Mouse (Mus musculus): ENCODE data around the gene Gm13693. TPM values are rescaled to one million over a fixed set of nuclear protein-coding genes. Genes with fewer than 3 reads are reported as not detected.
"Not testable (repeated sequence)": the region's sequence is repeated elsewhere in the genome, so short reads cannot be mapped to it uniquely, and the experiment has no call there.

Gm13693 gene
- polyA plus RNA-seq, 1 experiment from 2014 or later = not detected

- H3K27me3 ChIP-seq (ENCODE audit: control insufficient read depth, insufficient read depth, low read length); H3K4me1 ChIP-seq (ENCODE audit: control insufficient read depth, insufficient read depth, low read length); H3K9ac ChIP-seq (ENCODE audit: low read length); DNase-seq (ENCODE audit: low spot score, missing footprints); ATAC-seq (ENCODE audit: low FRiP score); H3K4me3 ChIP-seq (ENCODE audit: low read depth, low read length); H3K27ac ChIP-seq (ENCODE audit: low read depth, low read length); H3K4me2 ChIP-seq; H3K36me3 ChIP-seq (ENCODE audit: control insufficient read depth, insufficient read depth, low read length); H3K9me3 ChIP-seq (ENCODE audit: control insufficient read depth, low read length): not testable (repeated sequence)
- no CpG with 5 or more reads among the region's 6 CpGs for WGBS
Observed at GRCm38 (mm10) chr2:83984443-83984842, 23.1 kb downstream of the Gm13693 start, which contains the start of gene Gm13697. Gm13697 (plus strand) TSS chr2:83984743.

DNA sequence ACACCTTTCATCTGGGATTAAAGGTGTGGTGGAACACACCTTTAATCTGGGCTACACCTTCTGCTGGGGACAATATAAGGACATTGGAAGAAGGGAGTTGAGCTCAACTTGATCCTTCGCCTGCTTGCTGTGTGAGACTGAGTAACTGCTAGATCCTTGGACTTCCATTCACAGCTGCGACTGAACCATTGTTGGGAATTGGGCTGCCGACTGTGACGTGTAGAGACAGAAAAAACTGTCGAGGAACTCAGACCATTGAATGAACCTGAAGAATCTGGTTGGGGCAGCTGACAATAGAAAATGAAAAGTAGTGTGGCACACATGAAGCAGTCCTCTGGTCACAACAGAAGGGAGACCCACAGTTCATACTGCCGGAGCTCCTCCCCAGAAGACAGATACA is 28.9 kb downstream of the Gm13693 start, which contains the start of gene Gm13691:
Gm13691 (plus strand) TSS at position 301 of the 400 bp plus-strand sequence.
- not testable (repeated sequence) for H3K27ac ChIP-seq (ENCODE audit: low read depth, low read length); H3K4me2 ChIP-seq; H3K4me3 ChIP-seq (ENCODE audit: low read depth, low read length); H3K27me3 ChIP-seq (ENCODE audit: control insufficient read depth, insufficient read depth, low read length); H3K36me3 ChIP-seq (ENCODE audit: control insufficient read depth, insufficient read depth, low read length); H3K4me1 ChIP-seq (ENCODE audit: control insufficient read depth, insufficient read depth, low read length); DNase-seq (ENCODE audit: low spot score, missing footprints); H3K9ac ChIP-seq (ENCODE audit: low read length); H3K9me3 ChIP-seq (ENCODE audit: control insufficient read depth, low read length); ATAC-seq (ENCODE audit: low FRiP score)
- no CpG with 5 or more reads among the region's 6 CpGs for WGBS

GRCm38 (mm10) chr2:83993639-83994255 is 32.4 kb downstream of the Gm13693 start:
- not testable (repeated sequence) for H3K36me3 ChIP-seq (ENCODE audit: control insufficient read depth, insufficient read depth, low read length); H3K27me3 ChIP-seq (ENCODE audit: control insufficient read depth, insufficient read depth, low read length); DNase-seq (ENCODE audit: low spot score, missing footprints); H3K4me3 ChIP-seq (ENCODE audit: low read depth, low read length); H3K4me2 ChIP-seq; H3K4me1 ChIP-seq (ENCODE audit: control insufficient read depth, insufficient read depth, low read length); H3K27ac ChIP-seq (ENCODE audit: low read depth, low read length); H3K9ac ChIP-seq (ENCODE audit: low read length); ATAC-seq (ENCODE audit: low FRiP score); H3K9me3 ChIP-seq (ENCODE audit: control insufficient read depth, low read length)
- 74% methylated on average over 7 of the region's 9 CpGs for WGBS

GRCm38 (mm10) chr2:83994526-83994925 is 33.2 kb downstream of the Gm13693 start:
- H3K36me3 ChIP-seq (ENCODE audit: control insufficient read depth, insufficient read depth, low read length); H3K27me3 ChIP-seq (ENCODE audit: control insufficient read depth, insufficient read depth, low read length); H3K4me3 ChIP-seq (ENCODE audit: low read depth, low read length); H3K9ac ChIP-seq (ENCODE audit: low read length); DNase-seq (ENCODE audit: low spot score, missing footprints); H3K4me1 ChIP-seq (ENCODE audit: control insufficient read depth, insufficient read depth, low read length); H3K4me2 ChIP-seq; H3K27ac ChIP-seq (ENCODE audit: low read depth, low read length); H3K9me3 ChIP-seq (ENCODE audit: control insufficient read depth, low read length); ATAC-seq (ENCODE audit: low FRiP score): not testable (repeated sequence)
- WGBS = no CpG with 5 or more reads among the region's 3 CpGs

DNA sequence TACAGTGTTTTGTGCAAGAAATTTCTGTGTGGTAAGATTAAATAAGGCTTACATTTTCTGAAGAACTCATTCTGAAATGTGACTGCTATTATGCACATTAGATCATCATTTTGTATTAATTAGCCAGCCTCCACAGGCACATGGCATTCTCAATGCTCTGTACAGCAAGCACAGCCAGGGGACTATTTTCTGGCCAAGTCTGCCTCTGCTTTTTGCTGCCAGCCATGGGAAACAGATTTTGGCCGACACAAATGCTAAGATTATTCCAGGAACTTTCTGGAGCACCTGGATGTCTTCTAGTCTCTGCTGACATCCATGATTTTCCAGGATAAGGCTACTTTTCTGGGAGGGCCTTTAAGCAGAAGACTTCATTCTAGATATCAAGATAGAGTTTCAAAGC is 47.6 kb downstream of the Gm13693 start:
- Histone ChIP-seq H3K9ac (ENCODE audit: low read length) (no peak overlapping the region), H3K27me3 (ENCODE audit: control insufficient read depth, insufficient read depth, low read length) (no peaks in the 10 kb centered on the region), H3K4me3 (ENCODE audit: low read depth, low read length) (no peak overlapping the region), H3K27ac (ENCODE audit: low read depth, low read length) (no peak overlapping the region), H3K9me3 (ENCODE audit: control insufficient read depth, low read length) (no peaks in the 10 kb centered on the region), H3K4me1 (ENCODE audit: control insufficient read depth, insufficient read depth, low read length) (no peaks in the 10 kb centered on the region), H3K36me3 (ENCODE audit: control insufficient read depth, insufficient read depth, low read length) (no peaks in the 10 kb centered on the region), H3K4me2 (no peak overlapping the region)
- WGBS = 73% methylated on average over 1 of the region's 1 CpGs
- DNase-seq (ENCODE audit: low spot score, missing footprints) (no peak), ATAC-seq (ENCODE audit: low FRiP score) (no peak)

DNA sequence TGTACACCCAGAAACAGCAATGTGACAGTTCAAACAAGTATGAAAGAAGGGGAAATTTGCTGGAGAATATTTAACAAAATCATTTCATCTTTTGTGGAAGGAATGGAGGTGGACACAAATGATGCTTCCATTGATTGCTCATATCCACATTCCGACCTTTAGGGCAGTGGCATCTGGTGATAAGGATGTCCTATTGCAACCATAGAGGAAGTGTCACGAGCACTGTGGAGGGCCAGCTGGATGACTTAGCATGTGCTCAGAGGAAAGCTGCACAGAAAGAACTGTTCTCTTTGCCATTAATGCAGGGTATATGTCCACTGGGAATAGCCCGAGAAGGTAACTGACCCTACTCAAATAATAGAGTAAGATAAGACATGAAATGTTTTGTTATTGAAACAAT is 48.5 kb downstream of the Gm13693 start:
- no peaks in the 10 kb centered on the region for H3K9me3 ChIP-seq (ENCODE audit: control insufficient read depth, low read length)
- 91% methylated on average over 3 of the region's 3 CpGs for WGBS
- DNase-seq (ENCODE audit: low spot score, missing footprints) = no peak
- no peaks in the 10 kb centered on the region for H3K36me3 ChIP-seq (ENCODE audit: control insufficient read depth, insufficient read depth, low read length)
- ATAC-seq (ENCODE audit: low FRiP score) = no peak
- H3K4me3 ChIP-seq (ENCODE audit: low read depth, low read length) = no peak overlapping the region
- no peak overlapping the region for H3K27ac ChIP-seq (ENCODE audit: low read depth, low read length)
- no peaks in the 10 kb centered on the region for H3K27me3 ChIP-seq (ENCODE audit: control insufficient read depth, insufficient read depth, low read length)
- no peak overlapping the region for H3K9ac ChIP-seq (ENCODE audit: low read length)
- H3K4me1 ChIP-seq (ENCODE audit: control insufficient read depth, insufficient read depth, low read length) = no peaks in the 10 kb centered on the region
- no peak overlapping the region for H3K4me2 ChIP-seq

Other genes starting within 250 kb of the Gm13693 start
- 40.5 and 41.7 TPM in 2 replicates for gene Itgav, start 237.1 kb upstream of the Gm13693 start, polyA plus RNA-seq (2014; fragmentation: Nextera tagmentation; extraction: Ambion mirVana)
- gene Fam171b, start 148.9 kb upstream of the Gm13693 start, polyA plus RNA-seq (2014; fragmentation: Nextera tagmentation; extraction: Ambion mirVana) = 42.8 and 49.5 TPM in 2 replicates
- not detected in 2 replicates for gene Zswim2, start 20.3 kb upstream of the Gm13693 start, polyA plus RNA-seq (2014; fragmentation: Nextera tagmentation; extraction: Ambion mirVana)
- gene Gm13698, start 5.8 kb upstream of the Gm13693 start, polyA plus RNA-seq (2014; fragmentation: Nextera tagmentation; extraction: Ambion mirVana) = not detected in 2 replicates
- gene Gm13695, start 5.8 kb downstream of the Gm13693 start, polyA plus RNA-seq (2014; fragmentation: Nextera tagmentation; extraction: Ambion mirVana) = not detected in 2 replicates
- not detected in 2 replicates for gene Gm13696, start 11.6 kb downstream of the Gm13693 start, polyA plus RNA-seq (2014; fragmentation: Nextera tagmentation; extraction: Ambion mirVana)
- gene Gm13694, start 17.4 kb downstream of the Gm13693 start, polyA plus RNA-seq (2014; fragmentation: Nextera tagmentation; extraction: Ambion mirVana) = not detected in 2 replicates
- not detected in 2 replicates for gene Gm13697, start 23.2 kb downstream of the Gm13693 start, polyA plus RNA-seq (2014; fragmentation: Nextera tagmentation; extraction: Ambion mirVana)
- gene Gm13691, start 29.1 kb downstream of the Gm13693 start, polyA plus RNA-seq (2014; fragmentation: Nextera tagmentation; extraction: Ambion mirVana) = not detected in 2 replicates